Mouse (Mus musculus) frontal cortex, adult 2 months (tissue): ENCODE measurements at regions not wholly inside any gene's neighbourhood (a gene's known extent, or its start where the extent isn't known, plus 50 kb on each side); places are given as distances from the start of the nearest gene placed in this dataset.
A peak's percentile ranks its signal among the peaks of the same experiment; 100 is the strongest.

Source experiments
- DNase-seq, 2 experiments: peaks; one replicate each; pipeline ENCODE4 v3.0.0; 2022; ENCODE audit warnings: low spot score in 1 of 2; ENCODE audit errors: extremely low spot score in 1 of 2

GRCm38 (mm10) chr17:31775966-31776365 lies 79.6 kb downstream of the Sik1 start:
- DNase-seq = no peak

- DNase-seq = no peak
These were observed 78.5 kb downstream of the Sik1 start for GRCm38 (mm10) chr17:31776949-31777607.

GRCm38 (mm10) chr17:31777751-31778150 lies 77.9 kb downstream of the Sik1 start:
- DNase-seq = no peak

- no peak for DNase-seq
These were observed 76.1 kb downstream of the Sik1 start for GRCm38 (mm10) chr17:31779466-31779865.

GRCm38 (mm10) chr17:31782251-31782650 lies 73.4 kb downstream of the Sik1 start:
- no peak for DNase-seq

- no peak for DNase-seq
These were observed 72.5 kb downstream of the Sik1 start for GRCm38 (mm10) chr17:31783071-31783470.

- DNase-seq = no peak
These were observed 67.3 kb downstream of the Sik1 start for GRCm38 (mm10) chr17:31788316-31788715.

GRCm38 (mm10) chr17:31789068-31789583 lies 66.5 kb downstream of the Sik1 start:
- DNase-seq = no peak

- DNase-seq = no peak
These were observed 65.7 kb downstream of the Sik1 start for GRCm38 (mm10) chr17:31789906-31790279.

GRCm38 (mm10) chr17:31790280-31791063 lies 65.1 kb downstream of the Sik1 start:
- DNase-seq = peak in 1 of 2 experiments; percentile 46

- no peak for DNase-seq
These were observed 63.9 kb downstream of the Sik1 start for GRCm38 (mm10) chr17:31791656-31792055.

- DNase-seq = no peak
These were observed 62.6 kb downstream of the Sik1 start for GRCm38 (mm10) chr17:31793040-31793439.

- DNase-seq = no peak
These were observed 62.1 kb downstream of the Sik1 start for GRCm38 (mm10) chr17:31793521-31793920.

GRCm38 (mm10) chr17:31793964-31794363 lies 61.6 kb downstream of the Sik1 start:
- no peak for DNase-seq
